Mouse (Mus musculus): ENCODE results near the gene Cdk14.
A peak's percentile ranks its signal among the peaks of the same experiment; 100 is the strongest.

The Cdk14 gene

GRCm38 (mm10) chr5:5180711-5181110, 239.4 kb downstream of the Cdk14 start:
- no peak for DNase-seq (ENCODE audit: low spot score)

GRCm38 (mm10) chr5:5180311-5180710, 239.8 kb downstream of the Cdk14 start:
- DNase-seq (ENCODE audit: low spot score) = no peak

GRCm38 (mm10) chr5:5176052-5176451, 244.1 kb downstream of the Cdk14 start:
- peak; percentile 27 for DNase-seq (ENCODE audit: low spot score)

GRCm38 (mm10) chr5:5175611-5176010, 244.5 kb downstream of the Cdk14 start:
- DNase-seq (ENCODE audit: low spot score) = no peak

GRCm38 (mm10) chr5:5175090-5175489, 245.0 kb downstream of the Cdk14 start:
- no peak for DNase-seq (ENCODE audit: low spot score)

- DNase-seq (ENCODE audit: low spot score) = no peak
Observed at GRCm38 (mm10) chr5:5166086-5166485, 254.0 kb downstream of the Cdk14 start.

- no peak for DNase-seq (ENCODE audit: low spot score)
Observed at GRCm38 (mm10) chr5:5164326-5164725, 255.8 kb downstream of the Cdk14 start.

- DNase-seq (ENCODE audit: low spot score) = no peak
Observed at GRCm38 (mm10) chr5:5163823-5164222, 256.3 kb downstream of the Cdk14 start.

GRCm38 (mm10) chr5:5159521-5159920, 260.6 kb downstream of the Cdk14 start:
- DNase-seq (ENCODE audit: low spot score) = no peak

GRCm38 (mm10) chr5:5139855-5140254, 280.3 kb downstream of the Cdk14 start:
- DNase-seq (ENCODE audit: low spot score) = no peak

GRCm38 (mm10) chr5:5134905-5135511, 285.1 kb downstream of the Cdk14 start:
- DNase-seq (ENCODE audit: low spot score) = no peak

GRCm38 (mm10) chr5:5134143-5134904, 285.8 kb downstream of the Cdk14 start:
- DNase-seq (ENCODE audit: low spot score) = no peak

- DNase-seq (ENCODE audit: low spot score) = no peak
Observed at GRCm38 (mm10) chr5:5128852-5129251, 291.3 kb downstream of the Cdk14 start.

- no peak for DNase-seq (ENCODE audit: low spot score)
Observed at GRCm38 (mm10) chr5:5124645-5125044, 295.5 kb downstream of the Cdk14 start.

GRCm38 (mm10) chr5:5116775-5117522, 303.2 kb downstream of the Cdk14 start:
- no peak for DNase-seq (ENCODE audit: low spot score)

- DNase-seq (ENCODE audit: low spot score) = no peak
Observed at GRCm38 (mm10) chr5:5115546-5115945, 304.6 kb downstream of the Cdk14 start.

- DNase-seq (ENCODE audit: low spot score) = no peak
Observed at GRCm38 (mm10) chr5:5109621-5110020, 310.5 kb downstream of the Cdk14 start.

- no peak for DNase-seq (ENCODE audit: low spot score)
Observed at GRCm38 (mm10) chr5:5109017-5109416, 311.1 kb downstream of the Cdk14 start.

- DNase-seq (ENCODE audit: low spot score) = no peak
Observed at GRCm38 (mm10) chr5:5096248-5096915, 323.7 kb downstream of the Cdk14 start.

GRCm38 (mm10) chr5:5092736-5093135, 327.4 kb downstream of the Cdk14 start:
- peak; percentile 1 for DNase-seq (ENCODE audit: low spot score)

GRCm38 (mm10) chr5:5071526-5071925, 348.6 kb downstream of the Cdk14 start:
- no peak for DNase-seq (ENCODE audit: low spot score)

GRCm38 (mm10) chr5:5064686-5065085, 355.4 kb downstream of the Cdk14 start:
- peak; percentile 71 for DNase-seq (ENCODE audit: low spot score)
